Mouse (Mus musculus) heart, postnatal 36 days (tissue): ENCODE data around the gene Chd6. TPM values are rescaled to one million over a fixed set of nuclear protein-coding genes. Genes with fewer than 3 reads are reported as not detected.

Experiments used
- DNase-seq, 2 experiments: peaks; one replicate each; pipeline ENCODE4 v3.0.0; 2021 to 2022
- intact Hi-C: fragments of 180-260 bp; cut with DNase I; formaldehyde crosslinking; loops from one replicate; pipeline ENCODE4 v1.15.1; 2025
- total RNA-seq, 2 experiments: library from RNA; stranded (reverse); gene quantifications; 2 replicates each; pipeline ENCODE4 v1.2.3; 2021

Chd6 gene
- total RNA-seq, 2 experiments from 2014 or later: 56.5 to 64.0 TPM

DNA sequence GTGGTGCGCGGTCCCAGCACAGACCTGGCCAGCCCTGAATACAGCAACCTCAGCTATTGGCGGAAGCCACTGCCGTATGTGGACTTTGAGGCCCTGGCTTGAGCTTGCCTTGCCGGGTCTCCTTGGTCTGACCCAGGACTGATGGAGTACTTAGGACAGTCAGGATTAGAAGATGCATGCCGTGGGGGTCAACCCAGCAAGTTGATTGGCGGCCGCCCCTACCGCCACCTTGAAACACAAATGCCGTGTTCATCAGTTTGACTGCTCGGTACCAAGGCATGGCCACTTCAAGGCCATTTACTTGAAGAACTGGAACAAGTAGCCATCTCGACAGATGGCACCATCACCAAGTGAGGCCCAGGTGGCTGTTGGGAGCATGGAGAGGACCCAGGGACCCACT lies 203.6 kb downstream of the Chd6 start:
- intact Hi-C loops: no loop called here
- DNase-seq: no peak

DNA sequence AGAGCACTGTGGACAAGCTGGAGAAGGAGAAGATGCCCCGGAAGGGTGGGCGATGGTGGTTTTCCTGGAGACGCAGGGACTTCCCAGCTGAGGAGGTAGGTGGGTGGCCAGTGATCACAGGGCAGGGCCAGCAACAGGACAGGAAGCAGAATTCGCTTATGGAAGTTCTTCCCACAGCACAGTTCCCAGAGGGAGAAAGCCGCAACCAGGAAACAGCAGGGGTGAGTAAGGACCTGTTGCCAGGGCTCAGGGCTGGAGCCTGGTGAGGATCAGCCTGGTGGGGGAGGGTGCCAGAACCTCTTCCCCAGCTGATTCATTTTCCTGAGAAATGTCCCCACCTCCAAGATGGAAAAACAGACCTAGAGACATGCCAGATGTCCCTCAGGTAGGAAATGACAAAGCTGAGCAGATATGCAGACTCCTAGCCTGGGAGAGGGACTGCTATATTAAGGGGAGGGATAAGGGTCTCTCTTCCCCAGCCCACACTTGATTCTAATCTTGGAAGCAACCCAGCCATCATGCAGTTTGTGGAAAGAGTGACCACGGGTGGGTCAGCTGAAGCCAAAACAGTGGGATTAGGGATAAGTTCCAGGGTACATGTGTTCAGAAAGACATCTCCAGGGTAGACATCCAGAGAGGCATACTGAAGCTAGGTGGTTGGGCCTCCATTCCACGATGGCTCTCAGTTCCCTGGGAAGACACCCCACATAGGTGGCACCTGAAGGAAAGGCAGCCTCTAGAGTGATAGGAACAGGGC lies 207.0 kb downstream of the Chd6 start:
- no peak for DNase-seq
- intact Hi-C loops: no loop called here

Other genes starting within 250 kb of the Chd6 start
- gene Zhx3, start 236.1 kb downstream of the Chd6 start, total RNA-seq: 10 to 100 TPM; 44.5 to 47.7 TPM
- 1 to 10 TPM; 4.1 to 7.0 TPM for gene Lpin3, start 228.4 kb downstream of the Chd6 start, total RNA-seq
- 1 to 10 TPM; 1.8 to 4.1 TPM for gene Emilin3, start 196.7 kb downstream of the Chd6 start, total RNA-seq